Mouse (Mus musculus): ENCODE results near the gene Arhgef12.

DNA sequence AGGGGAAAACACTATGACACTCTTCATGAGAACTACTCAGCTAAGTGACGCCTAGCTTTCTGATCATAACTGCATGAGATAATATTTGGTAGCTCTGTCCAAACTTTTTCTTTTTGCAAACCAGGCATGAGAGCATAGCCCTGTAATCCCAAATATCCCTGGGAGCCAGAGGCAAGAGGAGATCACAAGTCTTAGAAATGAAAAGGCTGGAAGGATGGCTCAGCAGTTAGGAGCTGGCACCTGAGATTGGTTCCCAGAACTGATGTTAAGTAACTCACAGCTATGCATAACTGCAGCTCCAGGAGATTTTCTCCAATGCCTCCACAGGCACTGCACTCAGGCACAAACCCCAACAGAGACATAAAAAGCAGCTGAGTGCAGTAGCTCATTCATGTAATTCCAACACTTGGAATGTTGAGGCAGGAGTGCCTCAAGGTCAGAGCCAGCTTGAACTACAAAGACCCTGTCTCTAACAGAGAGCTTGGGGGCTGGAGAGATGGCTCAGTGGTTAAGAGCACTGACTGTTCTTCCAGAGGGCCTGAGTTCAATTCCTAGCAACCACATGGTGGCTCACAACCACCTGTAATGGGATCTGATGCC, 21.3 kb downstream of the Arhgef12 start:
- TF ChIP-seq FLI1 (IDR thresholded peaks at IDR 0.05; ENCODE audit: low read length) = no peak
- TF ChIP-seq GATA1 (IDR thresholded peaks at IDR 0.05; ENCODE audit: borderline replicate concordance, low read length) = no peak

Measured in megakaryocyte, embryonic 14.5 days (primary cell).